Mouse (Mus musculus) Patski (cell line): ENCODE data around the gene Cebpz. TPM values are rescaled to one million over a fixed set of nuclear protein-coding genes. Genes with fewer than 3 reads are reported as not detected.

Experiments
- ATAC-seq: fragments of 100-300 bp; one replicate; pipeline ENCODE4 v1.8.0; 2021
- CTCF ChIA-PET: fragments of 350-600 bp; sonication (Branson Sonifier 250); formaldehyde crosslinking; loops from one replicate; lab custom pipeline; 2022; ENCODE audit warnings: inconsistent platforms; lab: Charles Lee
- POLR2A ChIA-PET: fragments of 350-600 bp; sonication (Branson Sonifier 250); formaldehyde crosslinking; loops from one replicate; lab custom pipeline; 2022; ENCODE audit warnings: antibody characterized with exemption, inconsistent platforms; lab: Charles Lee
- DNase-seq: peaks from one replicate; pipeline ENCODE4 v3.0.0-alpha.2; 2011; ENCODE audit warnings: low read depth, low spot score
- H3K27me3 ChIP-seq: fragments of 371-371 bp; one replicate; pipeline ENCODE4 v1.5.1; 2021
- CTCF ChIP-seq: fragments of 100-300 bp; IDR thresholded peaks from one replicate; pipeline ENCODE4 v1.5.1; 2021
- in situ Hi-C: fragments of 300-500 bp; cut with MboI; formaldehyde crosslinking; loops from 3 replicates; pipeline ENCODE4 v1.11.1; 2018; ENCODE audit warnings: low pct_unique_long_range_greater_than_20kb, mixed read lengths
- polyA plus RNA-seq: library from polyadenylated mRNA; unstranded; gene quantifications from one replicate; pipeline ENCODE4 v1.2.3, GENCODE M21; 2021

Cebpz gene
- polyA plus RNA-seq, 1 experiment from 2014 or later = 40.3 TPM

- TF ChIP-seq CTCF = no peak
- ATAC-seq (no peak), DNase-seq (no peak)
- ChIA-PET POLR2A (no interaction called here), CTCF (no interaction called here)
- H3K27me3 ChIP-seq = peaks cover 20% of the 10 kb centered on the region
- in situ Hi-C loops = no loop called here
These were observed 30.0 kb downstream of the Cebpz start, which contains the start of gene Sult6b1 for GRCm38 (mm10) chr17:78906892-78907291. TSS of gene Sult6b1 (minus strand) at chr17:78906992.

- in situ Hi-C loops = no loop called here
- CTCF ChIA-PET = no interaction called here
These were observed 33.7 kb downstream of the Cebpz start for GRCm38 (mm10) chr17:78903158-78903557.

GRCm38 (mm10) chr17:78895394-78895793 is 41.5 kb downstream of the Cebpz start:
- ChIA-PET POLR2A (interaction anchor here (1.0 kb wide), 1 partner anchor 11 kb away, joined by 4 read pairs; no protein-coding TSS in a partner anchor), CTCF (interaction anchor here (0.7 to 2.2 kb wide), 7 partner anchors 9 to 685 kb away, joined by 3 to 8 read pairs (median 3); no protein-coding TSS in a partner anchor)
- peak; percentile 74 for TF ChIP-seq CTCF
- in situ Hi-C loops = no loop called here
- no peak for DNase-seq
- no peaks in the 10 kb centered on the region for H3K27me3 ChIP-seq
- ATAC-seq = peak; percentile 54

More at GRCm38 (mm10) chr17:78903158-78903557, 33.7 kb downstream of the Cebpz start:
- DNase-seq (no peak), ATAC-seq (no peak)
- POLR2A ChIA-PET = no interaction called here
- no peaks in the 10 kb centered on the region for H3K27me3 ChIP-seq
- no peak for TF ChIP-seq CTCF

- no peak for TF ChIP-seq CTCF
- POLR2A ChIA-PET = interaction anchor here (1.0 kb wide), 1 partner anchor 11 kb away, joined by 4 read pairs; no protein-coding TSS in a partner anchor
- CTCF ChIA-PET = interaction anchor here (0.9 to 2.2 kb wide), 3 partner anchors 23 to 685 kb away, joined by 3 to 8 read pairs (median 3); no protein-coding TSS in a partner anchor
- in situ Hi-C loops = no loop called here
- DNase-seq = no peak
- ATAC-seq = no peak
- no peaks in the 10 kb centered on the region for H3K27me3 ChIP-seq
These were observed 41.9 kb downstream of the Cebpz start for GRCm38 (mm10) chr17:78894991-78895390.

- in situ Hi-C loops = no loop called here
- POLR2A ChIA-PET = interaction anchor here (1.5 kb wide), 1 partner anchor 9 kb away, joined by 4 read pairs; the partner anchor contains the start of gene Eif2ak2
- no peak for TF ChIP-seq CTCF
- CTCF ChIA-PET = no interaction called here
- ATAC-seq = no peak
- H3K27me3 ChIP-seq = no peaks in the 10 kb centered on the region
- no peak for DNase-seq
These were observed 45.8 kb downstream of the Cebpz start for GRCm38 (mm10) chr17:78891020-78891419.

GRCm38 (mm10) chr17:78889184-78889583 is 47.7 kb downstream of the Cebpz start:
- ChIA-PET CTCF (no interaction called here), POLR2A (no interaction called here)
- no peaks in the 10 kb centered on the region for H3K27me3 ChIP-seq
- ATAC-seq = no peak
- DNase-seq = no peak
- TF ChIP-seq CTCF = no peak
- in situ Hi-C loops = loop anchor here (10.0 kb wide), 1 partner anchor 686 kb away; no protein-coding TSS in a partner anchor

GRCm38 (mm10) chr17:78888554-78888953 is 48.3 kb downstream of the Cebpz start:
- no peak for TF ChIP-seq CTCF
- DNase-seq (no peak), ATAC-seq (no peak)
- in situ Hi-C loops = loop anchor here (10.0 kb wide), 1 partner anchor 686 kb away; no protein-coding TSS in a partner anchor
- ChIA-PET POLR2A (no interaction called here), CTCF (no interaction called here)
- no peaks in the 10 kb centered on the region for H3K27me3 ChIP-seq

GRCm38 (mm10) chr17:78885286-78886065 is 51.4 kb downstream of the Cebpz start:
- in situ Hi-C loops = loop anchor here (10.0 kb wide), 1 partner anchor 689 kb away; no protein-coding TSS in a partner anchor
- no peak for TF ChIP-seq CTCF
- POLR2A ChIA-PET = no interaction called here

GRCm38 (mm10) chr17:78883291-78883690 is 53.6 kb downstream of the Cebpz start:
- CTCF ChIA-PET = no interaction called here
- DNase-seq (no peak), ATAC-seq (no peak)
- no peak for TF ChIP-seq CTCF
- in situ Hi-C loops = loop anchor here (10.0 kb wide), 1 partner anchor 692 kb away; no protein-coding TSS in a partner anchor
- no peaks in the 10 kb centered on the region for H3K27me3 ChIP-seq
- POLR2A ChIA-PET = no interaction called here

More at GRCm38 (mm10) chr17:78885286-78886065, 51.4 kb downstream of the Cebpz start:
- no peaks in the 10 kb centered on the region for H3K27me3 ChIP-seq
- ATAC-seq (no peak), DNase-seq (no peak)
- CTCF ChIA-PET = interaction anchor here (1.1 kb wide), 1 partner anchor 16 kb away, joined by 4 read pairs; no protein-coding TSS in a partner anchor

GRCm38 (mm10) chr17:78882401-78883112 is 54.3 kb downstream of the Cebpz start, which contains the start of gene Eif2ak2:
TSS of gene Eif2ak2 (minus strand) at chr17:78882573.
- no peaks in the 10 kb centered on the region for H3K27me3 ChIP-seq
- in situ Hi-C loops = loop anchor here (10.0 kb wide), 1 partner anchor 692 kb away; no protein-coding TSS in a partner anchor
- peak; percentile 37 for DNase-seq
- ATAC-seq = peak; percentile 93
- ChIA-PET POLR2A (interaction anchor here (1.4 kb wide), 1 partner anchor 8 kb away, joined by 4 read pairs; no protein-coding TSS in a partner anchor), CTCF (no interaction called here)
- TF ChIP-seq CTCF = no peak
